Mouse (Mus musculus) layer of hippocampus, adult 8-10 months (tissue): ENCODE results near the gene C2. TPM values are rescaled to one million over a fixed set of nuclear protein-coding genes. Genes with fewer than 3 reads are reported as not detected.
"Not testable (repeated sequence)": the region's sequence is repeated elsewhere in the genome, so short reads cannot be mapped to it uniquely, and the experiment has no call there.

Source experiments
- DNase-seq, 2 experiments: peaks; one replicate each; pipeline ENCODE4 v3.0.0; 2022; ENCODE audit warnings: low spot score in 2 of 2
- microRNA-seq, 2 experiments: library from miRNA; unstranded; fragments of <30 nt; microRNA quantifications; one replicate each; pipeline ENCODE4 v1.2.0; 2022
- total RNA-seq, 4 experiments: library from RNA; stranded (reverse); gene quantifications; 2 replicates each; pipeline ENCODE4 v1.2.4; 2022

The C2 gene
- total RNA-seq, 4 experiments from 2014 or later, result 3.1 to 4.4 (median 4.3) TPM

GRCm38 (mm10) chr17:34837464-34838324 is 60.4 kb downstream of the C2 start:
- no peak for DNase-seq

- DNase-seq, result peak; percentile 96 to 97
Measured at GRCm38 (mm10) chr17:34836856-34837221, 61.2 kb downstream of the C2 start, which contains the start of the genes Stk19 and Dxo. Gene Stk19 (minus strand): TSS chr17:34836945. Gene Dxo (plus strand): TSS chr17:34837019.

- no peak for DNase-seq
Measured at GRCm38 (mm10) chr17:34836155-34836855, 61.8 kb downstream of the C2 start.

GRCm38 (mm10) chr17:34830776-34831175 is 67.3 kb downstream of the C2 start:
- DNase-seq, result not testable (repeated sequence)

GRCm38 (mm10) chr17:34814818-34815370 is 83.2 kb downstream of the C2 start:
- no peak for DNase-seq

- DNase-seq, result peak in 1 of 2 experiments; percentile 34
Measured at GRCm38 (mm10) chr17:34813747-34814146, 84.3 kb downstream of the C2 start.

Small RNA genes within 50 kb of the gene (microRNA-seq; reads per million reads assigned to microRNA genes)
- gene Mir6970 (0.51 to 2.6 reads per million in 2 experiments), gene Mir6971 (4.8 to 6.6 reads per million in 2 experiments), gene Mir6972 (0 reads per million in 2 experiments)

Other genes with a start within 250 kb of the C2 start
- gene Tnxb, start 227.7 kb downstream of the C2 start, total RNA-seq, result 10 to 100 TPM; 10.6 to 13.3 (median 11.4) TPM
- 100 to 1,000 TPM in 2 of 4 experiments, 10 to 100 TPM in 2; 45.7 to 391 (median 199) TPM for gene C4b, start 154.4 kb downstream of the C2 start, total RNA-seq
- 1 to 10 TPM; 2.7 to 3.2 (median 3.0) TPM for gene Cyp21a1, start 93.7 kb downstream of the C2 start, total RNA-seq
- 10 to 100 TPM; 52.3 to 70.3 (median 58.1) TPM for gene Stk19, start 61.3 kb downstream of the C2 start, total RNA-seq
- gene Dxo, start 61.2 kb downstream of the C2 start, total RNA-seq, result 10 to 100 TPM; 33.0 to 42.4 (median 34.4) TPM
- gene Skiv2l, start 48.1 kb downstream of the C2 start, total RNA-seq, result 10 to 100 TPM; 67.1 to 77.5 (median 71.5) TPM
- gene Nelfe, start 47.9 kb downstream of the C2 start, total RNA-seq, result 10 to 100 TPM; 33.2 to 41.3 (median 40.8) TPM
- gene Cfb, start 35.7 kb downstream of the C2 start, total RNA-seq, result under 1 TPM; 0.17 to 0.31 (median 0.18) TPM
- gene Zbtb12, start 18.8 kb downstream of the C2 start, total RNA-seq, result 10 to 100 TPM in 2 of 4 experiments, 1 to 10 TPM in 2; 8.3 to 10.2 (median 9.3) TPM
- not detected for gene Gm20547, start 16.2 kb downstream of the C2 start, total RNA-seq
- gene Ehmt2, start 204 bp upstream of the C2 start, total RNA-seq, result 100 to 1,000 TPM; 186 to 199 (median 189) TPM
- gene Slc44a4, start 16.2 kb upstream of the C2 start, total RNA-seq, result under 1 TPM; 0.14 to 0.41 (median 0.34) TPM
- 10 to 100 TPM; 38.3 to 46.8 (median 41.7) TPM for gene Neu1, start 33.0 kb upstream of the C2 start, total RNA-seq
- gene Hspa1b, start 61.0 kb upstream of the C2 start, total RNA-seq, result 10 to 100 TPM; 13.2 to 31.7 (median 24.2) TPM
- not detected for gene Gm20481, start 71.6 kb upstream of the C2 start, total RNA-seq
- gene Hspa1a, start 73.9 kb upstream of the C2 start, total RNA-seq, result 10 to 100 TPM; 14.3 to 24.2 (median 19.4) TPM
- under 1 TPM; 0.23 to 0.45 (median 0.31) TPM for gene Hspa1l, start 74.4 kb upstream of the C2 start, total RNA-seq
- gene Lsm2, start 83.6 kb upstream of the C2 start, total RNA-seq, result 10 to 100 TPM; 13.1 to 19.1 (median 16.9) TPM
- 10 to 100 TPM; 49.9 to 58.8 (median 51.3) TPM for gene Vars, start 102.7 kb upstream of the C2 start, total RNA-seq
- under 1 TPM; 0.14 to 0.90 (median 0.56) TPM for gene Vwa7, start 118.3 kb upstream of the C2 start, total RNA-seq
- under 1 TPM in 2 of 4 experiments, not detected in 2; 0.76 to 0.95 TPM for gene Sapcd1, start 129.8 kb upstream of the C2 start, total RNA-seq
- gene Msh5, start 148.5 kb upstream of the C2 start, total RNA-seq, result 1 to 10 TPM; 1.1 to 2.1 (median 1.4) TPM
- 10 to 100 TPM in 2 of 4 experiments, 1 to 10 TPM in 2; 9.2 to 27.8 (median 15.9) TPM for gene Clic1, start 151.7 kb upstream of the C2 start, total RNA-seq
- gene Ddah2, start 160.8 kb upstream of the C2 start, total RNA-seq, result 10 to 100 TPM in 3 of 4 experiments, 1 to 10 TPM in 1; 8.8 to 20.3 (median 14.9) TPM
- gene Ly6g6c, start 167.1 kb upstream of the C2 start, total RNA-seq, result not detected
- under 1 TPM in 1 of 4 experiments, not detected in 3; 0.48 TPM for gene Mpig6b, start 167.9 kb upstream of the C2 start, total RNA-seq
- gene Ly6g6e, start 178.6 kb upstream of the C2 start, total RNA-seq, result 1 to 10 TPM; 4.6 to 7.1 (median 5.6) TPM
- gene Ly6g6d, start 179.8 kb upstream of the C2 start, total RNA-seq, result 1 to 10 TPM; 1.4 to 2.9 (median 2.2) TPM
- 1 to 10 TPM in 1 of 4 experiments, under 1 TPM in 2, not detected in 1; 0.41 to 1.0 (median 0.89) TPM for gene Ly6g6f, start 187.3 kb upstream of the C2 start, total RNA-seq
- gene Abhd16a, start 191.0 kb upstream of the C2 start, total RNA-seq, result 100 to 1,000 TPM in 3 of 4 experiments, 10 to 100 TPM in 1; 96.2 to 115 (median 106) TPM
- gene Ly6g5c, start 210.0 kb upstream of the C2 start, total RNA-seq, result not detected
- under 1 TPM; 0.27 to 0.83 (median 0.63) TPM for gene Ly6g5b, start 217.2 kb upstream of the C2 start, total RNA-seq
- gene Gpank1, start 223.2 kb upstream of the C2 start, total RNA-seq, result 10 to 100 TPM; 17.6 to 19.2 (median 18.0) TPM
- 100 to 1,000 TPM; 176 to 194 (median 189) TPM for gene Csnk2b, start 223.8 kb upstream of the C2 start, total RNA-seq
- gene D17H6S53E, start 228.1 kb upstream of the C2 start, total RNA-seq, result 10 to 100 TPM; 27.6 to 31.6 (median 30.9) TPM
- gene Apom, start 233.8 kb upstream of the C2 start, total RNA-seq, result not detected
- 100 to 1,000 TPM; 291 to 311 (median 298) TPM for gene Bag6, start 236.9 kb upstream of the C2 start, total RNA-seq